Mouse (Mus musculus): ENCODE results near the gene Map3k7cl. TPM values are rescaled to one million over a fixed set of nuclear protein-coding genes. Genes with fewer than 3 reads are reported as not detected.
A peak's percentile ranks its signal among the peaks of the same experiment; 100 is the strongest.

Gene Map3k7cl
- total and polyA plus RNA-seq, 3 experiments, result 0.08 TPM; not detected in 2

DNA sequence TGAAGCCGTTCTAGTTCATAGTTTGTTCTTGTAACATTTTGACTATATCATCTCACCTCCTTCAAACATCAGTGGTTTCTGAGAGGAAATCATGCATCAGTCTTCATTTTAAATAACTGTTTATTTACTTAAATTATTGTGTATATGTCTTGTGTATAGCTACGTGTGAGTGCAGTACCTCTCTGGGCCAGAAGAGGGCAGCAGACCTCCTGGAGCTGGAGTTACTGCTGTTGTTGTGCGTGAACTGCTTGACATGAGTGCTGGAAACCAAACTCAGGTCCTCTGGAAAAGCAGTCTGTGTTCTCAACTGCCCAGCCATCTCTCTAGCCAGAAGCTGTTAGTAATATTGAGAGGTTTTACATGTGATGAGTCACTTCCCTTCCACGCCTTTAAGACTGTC lies 73.6 kb downstream of the Map3k7cl start:
- Histone ChIP-seq H3K27ac (ENCODE audit: insufficient read depth, low read depth) (no peak overlapping the region), H3K9ac (ENCODE audit: insufficient read depth, low read depth) (no peak overlapping the region), H3K79me2 (replicated peaks; ENCODE audit: control insufficient read depth, extremely low read depth, insufficient read depth, poor library complexity, severe bottlenecking) (no peaks in the 10 kb centered on the region), H3K4me3 (replicated peaks in 1 of 3; ENCODE audit: low read depth in 2 of 3, low read length in 2 of 3, poor library complexity in 1 of 3) (no peak overlapping the region), H3K36me3 (replicated peaks in 1 of 2; ENCODE audit: control insufficient read depth in 1 of 2, insufficient read depth in 1 of 2, low read length in 1 of 2) (no peaks in the 10 kb centered on the region), H3K27me3 (replicated peaks) (no peaks in the 10 kb centered on the region), H3K4me2 (ENCODE audit: insufficient read depth, low read depth, poor library complexity, severe bottlenecking) (no peak overlapping the region), H3K4me1 (ENCODE audit: control insufficient read depth in 1 of 2, insufficient read depth in 2 of 2) (peaks cover 4 to 18% of the 10 kb centered on the region in 2 experiments; a peak in 3 of 4 replicates), H3K9me3 (replicated peaks; ENCODE audit: low read length) (peaks cover 23% of the 10 kb centered on the region)
- TF ChIP-seq CTCF (conservative IDR thresholded peaks at IDR 0.05 in 1 of 2, IDR thresholded peaks at IDR 0.05 in 1 of 2; ENCODE audit: low read depth in 2 of 2, low read length in 2 of 2), result peak; percentile 47 to 64
- peak; percentile 19 for TF ChIP-seq RAD21 (IDR thresholded peaks at IDR 0.05; ENCODE audit: low read depth, low read length)
- peak; percentile 37 for TF ChIP-seq SMC3 (IDR thresholded peaks at IDR 0.05; ENCODE audit: low read depth, low read length)
- TF ChIP-seq RCOR1 (conservative IDR thresholded peaks at IDR 0.05; ENCODE audit: low read depth, low read length), result no peak
- in situ Hi-C loops (cut with MboI; ENCODE audit: low pct_ligation_motif_present, low pct_unique_long_range_greater_than_20kb, low sequenced_read_pairs), result no loop called here
- dilution Hi-C loops (cut with MboI; ENCODE audit: extremely low pct_ligation_motif_present, extremely low pct_unique_long_range_greater_than_20kb, low sequenced_read_pairs), result no loop called here
- no peak for DNase-seq (ENCODE audit: extremely low read depth)

DNA sequence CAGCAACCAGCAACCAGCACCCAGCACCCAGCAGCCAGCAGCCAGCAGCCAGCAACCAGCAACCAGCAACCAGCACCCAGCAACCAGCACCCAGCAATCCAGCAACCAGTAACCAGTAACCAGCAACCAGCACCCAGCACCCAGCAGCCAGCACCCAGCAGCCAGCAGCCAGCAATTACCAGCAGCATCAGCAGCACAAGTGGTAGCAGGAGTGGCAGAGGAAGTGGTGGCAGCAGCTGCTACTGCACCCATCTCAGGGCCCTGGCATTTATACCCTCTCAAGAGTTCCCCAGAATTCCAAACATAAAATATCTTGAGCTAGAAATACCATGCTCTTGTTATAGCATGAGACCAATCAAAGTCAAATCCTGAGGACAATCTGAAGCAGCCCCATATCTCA lies 81.6 kb downstream of the Map3k7cl start:
- no peak overlapping the region for H3K4me2 ChIP-seq (ENCODE audit: insufficient read depth, low read depth, poor library complexity, severe bottlenecking)
- no peaks in the 10 kb centered on the region for H3K36me3 ChIP-seq (replicated peaks in 1 of 2; ENCODE audit: control insufficient read depth in 1 of 2, insufficient read depth in 1 of 2, low read length in 1 of 2)
- H3K4me1 ChIP-seq (ENCODE audit: control insufficient read depth in 1 of 2, insufficient read depth in 2 of 2), result peaks cover 7 to 20% of the 10 kb centered on the region in 2 experiments; a peak in 3 of 4 replicates
- dilution Hi-C loops (cut with MboI; ENCODE audit: extremely low pct_ligation_motif_present, extremely low pct_unique_long_range_greater_than_20kb, low sequenced_read_pairs), result no loop called here
- in situ Hi-C loops (cut with MboI; ENCODE audit: low pct_ligation_motif_present, low pct_unique_long_range_greater_than_20kb, low sequenced_read_pairs), result no loop called here
- H3K9ac ChIP-seq (ENCODE audit: insufficient read depth, low read depth), result no peak overlapping the region
- no peak overlapping the region for H3K4me3 ChIP-seq (replicated peaks in 1 of 3; ENCODE audit: low read depth in 2 of 3, low read length in 2 of 3, poor library complexity in 1 of 3)
- no peak for DNase-seq (ENCODE audit: extremely low read depth)
- no peaks in the 10 kb centered on the region for H3K27me3 ChIP-seq (replicated peaks)
- TF ChIP-seq MXI1 (IDR thresholded peaks at IDR 0.05; ENCODE audit: low read depth, low read length) (peak; percentile 40; the same call in 1 of the 2 replicates), IRF4 (IDR thresholded peaks at IDR 0.05; ENCODE audit: low read depth, low read length) (no peak)
- H3K27ac ChIP-seq (ENCODE audit: insufficient read depth, low read depth), result no peak overlapping the region
- H3K9me3 ChIP-seq (replicated peaks; ENCODE audit: low read length), result no peaks in the 10 kb centered on the region
- H3K79me2 ChIP-seq (replicated peaks; ENCODE audit: control insufficient read depth, extremely low read depth, insufficient read depth, poor library complexity, severe bottlenecking), result no peaks in the 10 kb centered on the region

DNA sequence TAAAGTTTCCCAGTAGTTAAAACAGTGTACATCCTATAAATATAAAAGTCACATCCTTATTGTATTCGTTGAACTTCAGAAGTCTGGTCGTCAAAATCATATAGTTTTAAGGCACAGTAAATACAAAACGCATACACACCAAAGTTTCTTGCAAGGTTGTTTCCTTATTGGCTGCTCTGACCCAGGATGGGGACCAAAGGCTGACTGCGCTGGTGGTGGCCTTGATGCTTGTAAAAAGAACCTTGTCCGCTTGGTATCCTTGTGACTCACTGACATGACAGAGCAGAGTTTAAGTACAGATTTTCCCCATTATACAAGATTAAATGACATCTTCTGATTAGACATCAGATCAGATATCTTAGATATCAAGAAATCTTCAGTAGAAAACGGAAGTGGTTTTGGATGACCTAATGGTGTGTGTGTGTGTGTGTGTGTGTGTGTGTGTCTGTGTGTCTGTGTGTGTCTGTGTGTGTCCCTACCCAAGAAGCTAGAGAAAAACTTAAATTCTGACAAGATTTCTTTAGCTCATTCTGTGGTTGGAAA lies 82.2 kb downstream of the Map3k7cl start:
- in situ Hi-C loops (cut with MboI; ENCODE audit: low pct_ligation_motif_present, low pct_unique_long_range_greater_than_20kb, low sequenced_read_pairs), result no loop called here

More for the DNA sequence above, 82.2 kb downstream of the Map3k7cl start:
- Histone ChIP-seq H3K9ac (ENCODE audit: insufficient read depth, low read depth) (no peak overlapping the region), H3K9me3 (replicated peaks; ENCODE audit: low read length) (no peaks in the 10 kb centered on the region), H3K27me3 (replicated peaks) (no peaks in the 10 kb centered on the region), H3K4me3 (replicated peaks in 1 of 3; ENCODE audit: low read depth in 2 of 3, low read length in 2 of 3, poor library complexity in 1 of 3) (no peak overlapping the region), H3K4me2 (ENCODE audit: insufficient read depth, low read depth, poor library complexity, severe bottlenecking) (no peak overlapping the region), H3K36me3 (replicated peaks in 1 of 2; ENCODE audit: control insufficient read depth in 1 of 2, insufficient read depth in 1 of 2, low read length in 1 of 2) (no peaks in the 10 kb centered on the region), H3K4me1 (ENCODE audit: control insufficient read depth in 1 of 2, insufficient read depth in 2 of 2) (peaks cover 7 to 20% of the 10 kb centered on the region in 2 experiments; a peak in 3 of 4 replicates), H3K27ac (ENCODE audit: insufficient read depth, low read depth) (no peak overlapping the region), H3K79me2 (replicated peaks; ENCODE audit: control insufficient read depth, extremely low read depth, insufficient read depth, poor library complexity, severe bottlenecking) (no peaks in the 10 kb centered on the region)
- dilution Hi-C loops (cut with MboI; ENCODE audit: extremely low pct_ligation_motif_present, extremely low pct_unique_long_range_greater_than_20kb, low sequenced_read_pairs), result no loop called here
- TF ChIP-seq E2F4 (IDR thresholded peaks at IDR 0.05; ENCODE audit: insufficient replicate concordance, low read depth, low read length) (no peak), RCOR1 (conservative IDR thresholded peaks at IDR 0.05; ENCODE audit: low read depth, low read length) (no peak)
- no peak for DNase-seq (ENCODE audit: extremely low read depth)
